Mouse (Mus musculus) embryonic facial prominence, embryonic 11.5 days (tissue): ENCODE data around the gene B3gnt3. TPM values are rescaled to one million over a fixed set of nuclear protein-coding genes. Genes with fewer than 3 reads are reported as not detected.
A peak's percentile ranks its signal among the peaks of the same experiment; 100 is the strongest.

Experiments
- ATAC-seq: fragments of 200-750 bp; cut with Nextera tagmentation; replicated peaks from 2 replicates; pipeline ENCODE4 v1.8.0; 2017; ENCODE audit warnings: low read depth; ENCODE audit not compliant: insufficient number of reproducible peaks, low FRiP score, low TSS enrichment
- DNase-seq: peaks from one replicate; pipeline ENCODE4 v3.0.0-alpha.2; 2015; ENCODE audit warnings: low spot score
- H3K27ac ChIP-seq: fragments of 300-500 bp; sonication (generic); replicated peaks from 2 replicates; pipeline ENCODE4 v1.5.1; 2014; ENCODE audit warnings: mild to moderate bottlenecking, low read depth, low read length, control low read depth
- H3K27me3 ChIP-seq: fragments of 300-500 bp; sonication (generic); 2 replicates; pipeline ENCODE4 v1.6.1; 2014; ENCODE audit warnings: mild to moderate bottlenecking, low read length, moderate library complexity, mixed read lengths; ENCODE audit not compliant: control insufficient read depth, insufficient read depth
- H3K36me3 ChIP-seq: fragments of 300-500 bp; sonication (generic); replicated peaks from 2 replicates; pipeline ENCODE4 v1.6.1; 2014; ENCODE audit warnings: low read depth, mild to moderate bottlenecking, low read length, moderate library complexity, mixed read lengths; ENCODE audit not compliant: control insufficient read depth, insufficient read depth
- H3K4me1 ChIP-seq: fragments of 300-500 bp; sonication (generic); 2 replicates; pipeline ENCODE4 v1.6.1; 2014; ENCODE audit warnings: low read length, mixed read lengths; ENCODE audit not compliant: control insufficient read depth, insufficient read depth
- H3K4me2 ChIP-seq: fragments of 300-500 bp; sonication (generic); 2 replicates; pipeline ENCODE4 v1.6.1; 2014; ENCODE audit warnings: low read depth, mild to moderate bottlenecking, control low read depth, low read length, moderate library complexity
- H3K4me3 ChIP-seq: fragments of 300-500 bp; sonication (generic); 2 replicates; pipeline ENCODE4 v1.5.1; 2014; ENCODE audit warnings: low read depth, low read length, control low read depth
- H3K9ac ChIP-seq: fragments of 300-500 bp; sonication (generic); replicated peaks from 2 replicates; pipeline ENCODE4 v1.6.1; 2014; ENCODE audit warnings: mild to moderate bottlenecking, control low read depth, low read length
- H3K9me3 ChIP-seq: fragments of 300-500 bp; sonication (generic); replicated peaks from 2 replicates; pipeline ENCODE4 v1.6.1; 2016; ENCODE audit warnings: mild to moderate bottlenecking, low read length, inconsistent platforms, mixed read lengths; ENCODE audit not compliant: control insufficient read depth
- WGBS: fragments of 180-500 bp; shearing (Covaris S2); extraction: QIAGEN DNeasy Blood & Tissue Kit; methylation state at CpG from one replicate; pipeline ENCODE4 v1.1.7; 2014; 5-methylcytosine and 5-hydroxymethylcytosine counted together
- polyA plus RNA-seq: library from polyadenylated mRNA; unstranded; fragments of >200 nt; fragmentation: Nextera tagmentation; extraction: Ambion mirVana; gene quantifications from 2 replicates; pipeline ENCODE4 v1.2.1, GENCODE M21; 2014

The B3gnt3 gene
- polyA plus RNA-seq, 1 experiment from 2014 or later = 0.58 TPM

DNA sequence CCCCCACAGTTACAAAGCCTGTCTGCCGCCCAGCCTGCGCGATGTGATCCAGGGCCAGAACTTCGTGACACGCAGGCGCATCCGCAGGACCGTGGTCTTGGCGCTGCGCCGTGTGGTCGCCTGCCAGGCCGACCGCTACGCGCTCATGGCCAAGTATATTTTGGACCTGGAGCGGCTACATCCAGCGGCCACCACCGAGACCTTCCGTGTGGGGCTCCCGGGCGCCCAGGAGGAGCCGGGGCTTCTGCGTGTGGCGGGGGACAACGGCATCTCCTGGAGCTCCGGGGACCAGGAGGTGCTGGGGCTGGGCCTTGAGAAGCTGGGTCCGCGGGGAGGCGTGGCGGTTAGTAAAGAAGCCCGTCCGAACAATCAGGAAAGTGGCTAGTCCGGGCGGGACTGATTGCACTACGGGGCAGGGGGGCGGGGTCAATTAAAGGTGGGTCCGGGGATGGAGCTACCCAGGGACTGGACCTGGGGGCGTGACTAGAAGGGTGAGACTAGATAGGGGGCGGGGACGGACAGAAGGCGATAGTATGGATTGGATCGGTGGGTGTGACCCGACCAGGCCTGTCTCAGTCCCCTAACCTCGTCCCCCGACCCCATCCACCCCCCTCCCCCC is 21.9 kb downstream of the B3gnt3 start:
- no peak for ATAC-seq
- Histone ChIP-seq H3K27ac (no peak overlapping the region), H3K27me3 (peaks cover 77% of the 10 kb centered on the region), H3K4me2 (peak overlapping the region; percentile 40), H3K4me1 (peaks cover 3% of the 10 kb centered on the region), H3K4me3 (peak overlapping the region; percentile 6; the same call in 1 of the 2 replicates), H3K9ac (no peak overlapping the region), H3K9me3 (no peaks in the 10 kb centered on the region), H3K36me3 (no peaks in the 10 kb centered on the region)
- under 1% methylated on average over 44 of the region's 46 CpGs for WGBS
- no peak for DNase-seq

DNA sequence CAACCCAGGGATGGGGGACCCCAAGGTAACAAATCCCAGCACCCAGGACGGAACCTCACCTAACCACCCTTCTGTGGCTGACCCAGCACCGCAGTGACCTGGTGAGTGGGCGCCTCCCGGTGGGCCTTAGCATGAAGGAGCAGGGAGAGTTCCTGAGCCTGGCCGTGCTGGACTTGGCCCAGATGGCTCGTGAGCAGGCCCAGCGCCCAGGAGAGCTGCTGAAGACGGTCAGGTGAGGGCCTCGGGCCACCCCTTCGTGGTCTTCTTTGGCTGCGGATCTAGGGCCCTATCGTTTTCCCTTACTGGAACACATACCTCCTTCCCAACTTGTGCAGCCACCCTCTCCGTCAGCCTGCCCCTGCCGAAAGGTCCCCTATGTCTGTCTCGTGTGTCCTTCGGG is 22.5 kb downstream of the B3gnt3 start:
- Histone ChIP-seq H3K4me2 (peak overlapping the region; percentile 40), H3K4me3 (no peak overlapping the region), H3K9ac (no peak overlapping the region), H3K27me3 (peaks cover 71% of the 10 kb centered on the region), H3K9me3 (no peaks in the 10 kb centered on the region), H3K27ac (no peak overlapping the region), H3K36me3 (no peaks in the 10 kb centered on the region), H3K4me1 (peaks cover 3% of the 10 kb centered on the region)
- DNase-seq (no peak), ATAC-seq (no peak)
- WGBS = 12% methylated on average over 16 of the region's 16 CpGs

DNA sequence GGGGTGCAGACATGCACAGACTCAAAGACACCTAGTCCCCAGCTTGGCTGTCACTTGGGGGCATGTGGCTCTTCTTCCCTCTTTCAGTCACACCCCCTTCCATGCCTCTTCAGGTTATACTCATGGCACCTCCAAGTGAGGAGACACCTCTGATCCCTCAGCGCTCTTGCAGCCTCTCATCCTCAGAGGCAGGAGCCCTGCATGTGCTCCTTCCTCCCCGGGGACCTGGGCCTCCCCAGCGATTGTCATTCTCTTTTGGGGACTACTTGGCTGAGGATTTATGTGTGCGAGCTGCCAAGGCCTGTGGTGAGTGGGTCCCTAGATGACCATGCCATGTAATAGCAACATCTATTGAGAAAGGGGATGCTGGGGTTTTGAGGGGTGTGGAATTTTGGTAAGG is 23.4 kb downstream of the B3gnt3 start:
- Histone ChIP-seq H3K27me3 (peaks cover 62% of the 10 kb centered on the region), H3K4me3 (no peak overlapping the region), H3K9me3 (no peaks in the 10 kb centered on the region), H3K4me1 (peaks cover 3% of the 10 kb centered on the region), H3K36me3 (no peaks in the 10 kb centered on the region), H3K9ac (no peak overlapping the region), H3K4me2 (no peak overlapping the region), H3K27ac (no peak overlapping the region)
- ATAC-seq (no peak), DNase-seq (no peak)
- 46% methylated on average over 4 of the region's 4 CpGs for WGBS

DNA sequence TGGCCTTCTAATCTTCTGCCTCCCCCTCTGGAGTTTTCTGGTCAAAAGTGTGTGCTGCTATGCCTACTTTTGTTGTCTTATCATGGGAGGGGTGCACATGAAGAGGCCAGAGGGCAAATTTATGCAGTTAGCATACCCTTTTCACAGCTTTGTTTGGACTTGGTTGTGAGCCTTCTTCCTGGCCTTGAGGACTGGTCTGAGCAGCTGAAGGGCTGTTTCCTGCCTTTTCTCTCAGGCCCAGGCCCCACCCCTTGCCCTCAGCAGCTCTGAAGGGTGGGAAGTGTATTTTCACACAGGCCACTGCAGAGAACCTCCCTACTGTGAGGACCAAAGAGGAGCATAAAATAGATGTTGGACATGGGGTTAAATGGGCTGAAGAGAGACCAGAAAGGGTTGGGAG is 24.0 kb downstream of the B3gnt3 start:
- no peak for ATAC-seq
- Histone ChIP-seq H3K9ac (no peak overlapping the region), H3K27ac (no peak overlapping the region), H3K36me3 (no peaks in the 10 kb centered on the region), H3K27me3 (peaks cover 56% of the 10 kb centered on the region), H3K4me1 (peaks cover 3% of the 10 kb centered on the region), H3K4me2 (no peak overlapping the region), H3K4me3 (no peak overlapping the region), H3K9me3 (no peaks in the 10 kb centered on the region)
- no peak for DNase-seq

DNA sequence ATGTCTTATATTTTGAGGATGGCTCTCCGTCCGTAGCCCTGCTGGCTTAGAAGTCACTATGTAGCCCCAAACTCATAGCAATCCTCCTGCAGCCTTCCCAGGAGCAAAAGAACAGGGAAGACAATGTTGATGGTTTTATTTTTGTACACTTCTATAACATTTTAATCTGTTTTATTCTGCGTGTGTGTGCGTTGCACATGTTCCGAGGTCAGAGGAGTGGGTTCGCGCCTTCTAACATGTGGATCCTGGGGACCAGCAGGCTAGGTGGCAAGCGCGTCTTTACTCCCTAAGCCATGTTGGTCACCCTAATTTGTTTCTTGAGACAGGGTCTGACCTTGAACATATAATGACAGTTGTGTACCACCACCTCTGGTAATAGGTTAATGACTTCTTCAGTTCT is 24.8 kb downstream of the B3gnt3 start:
- H3K9ac ChIP-seq = peak overlapping the region; percentile 61
- H3K27me3 ChIP-seq = peaks cover 48% of the 10 kb centered on the region
- no peaks in the 10 kb centered on the region for H3K36me3 ChIP-seq
- no peak for ATAC-seq
- H3K27ac ChIP-seq = no peak overlapping the region
- peak overlapping the region; percentile 57 for H3K4me3 ChIP-seq
- no peaks in the 10 kb centered on the region for H3K9me3 ChIP-seq
- no peak for DNase-seq
- H3K4me2 ChIP-seq = peak overlapping the region; percentile 87; the same call in 1 of the 2 replicates
- 54% methylated on average over 9 of the region's 9 CpGs for WGBS
- peaks cover 3% of the 10 kb centered on the region for H3K4me1 ChIP-seq

DNA sequence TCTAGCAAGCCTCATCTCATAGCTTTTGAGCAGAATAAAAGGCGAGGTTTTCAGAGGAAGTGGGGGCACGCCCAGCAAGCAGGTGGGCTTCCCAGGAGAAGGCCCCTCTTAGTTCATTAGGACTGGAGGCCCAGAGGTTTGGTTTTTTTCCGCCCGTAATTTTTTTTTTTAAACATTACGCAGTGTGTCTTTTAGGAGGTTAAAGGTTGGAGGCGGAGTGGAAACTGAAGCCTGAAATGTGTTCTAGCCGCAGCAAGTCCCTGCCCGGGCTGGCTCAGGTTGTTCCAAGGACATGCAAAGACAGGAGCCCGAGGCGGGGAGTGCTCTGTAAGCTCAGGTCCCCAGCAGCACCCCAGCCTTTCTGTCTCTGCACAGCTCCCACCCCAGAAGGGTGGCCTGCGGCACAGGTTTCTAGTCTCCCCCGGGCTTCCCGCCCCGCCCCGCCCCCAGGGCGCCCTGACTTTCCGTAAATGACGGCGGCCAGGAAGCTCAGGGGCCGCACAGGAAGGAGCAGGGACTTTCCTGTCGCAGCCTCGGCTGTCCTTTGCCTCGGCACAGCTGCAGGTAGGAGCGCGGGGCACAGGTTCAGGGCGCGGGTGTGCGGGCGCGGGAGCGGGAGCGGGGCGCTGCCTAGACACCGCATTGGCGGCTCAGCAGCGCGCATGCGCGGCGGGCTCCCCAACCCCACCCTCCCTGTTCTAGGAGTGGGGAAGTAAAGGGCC is 25.4 kb downstream of the B3gnt3 start, which contains the start of gene Jak3:
Jak3 (plus strand) TSS at position 277 of the 722 bp plus-strand sequence.
- Histone ChIP-seq H3K36me3 (no peaks in the 10 kb centered on the region), H3K4me3 (peak within 1 kb of the TSS; percentile 57), H3K27ac (no peak within 1 kb of the TSS), H3K4me1 (peaks cover 5% of the 10 kb centered on the region), H3K27me3 (peaks cover 45% of the 10 kb centered on the region), H3K9ac (peak within 1 kb of the TSS; percentile 61), H3K4me2 (peak within 1 kb of the TSS; percentile 87), H3K9me3 (no peaks in the 10 kb centered on the region)
- no peak for ATAC-seq
- 2% methylated on average over 39 of the region's 40 CpGs for WGBS
- peak; percentile 62 for DNase-seq

GRCm38 (mm10) chr8:71675456-71676019 is 26.1 kb downstream of the B3gnt3 start:
- Histone ChIP-seq H3K9me3 (no peaks in the 10 kb centered on the region), H3K4me1 (peaks cover 5% of the 10 kb centered on the region), H3K27ac (no peak overlapping the region), H3K4me2 (no peak overlapping the region; the same call in 1 of the 2 replicates), H3K36me3 (no peaks in the 10 kb centered on the region), H3K27me3 (peaks cover 43% of the 10 kb centered on the region), H3K9ac (no peak overlapping the region; the same call in 1 of the 2 replicates), H3K4me3 (no peak overlapping the region)
- ATAC-seq (no peak), DNase-seq (no peak)
- 27% methylated on average over 9 of the region's 9 CpGs for WGBS

DNA sequence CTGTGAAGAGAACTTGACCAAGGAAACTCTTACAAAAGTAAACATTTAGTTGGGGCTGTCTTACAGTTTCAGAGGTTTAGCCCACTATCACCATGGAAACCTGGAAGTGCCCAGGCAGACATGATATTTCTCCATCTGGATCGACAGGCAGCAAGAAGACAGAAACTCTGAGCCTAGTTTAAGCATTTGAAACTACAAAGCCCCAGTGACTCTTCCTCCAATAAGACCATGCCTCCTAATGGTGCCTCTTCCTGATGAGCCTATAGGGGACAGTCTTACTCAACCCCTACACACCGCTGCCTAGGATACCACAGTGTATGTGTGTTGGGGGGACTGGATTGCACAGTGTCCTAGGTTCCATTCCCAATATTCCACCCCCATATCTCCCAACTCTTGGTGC is 27.5 kb downstream of the B3gnt3 start:
- no peak for ATAC-seq
- H3K27me3 ChIP-seq = peaks cover 36% of the 10 kb centered on the region
- WGBS = 82% methylated on average over 2 of the region's 2 CpGs
- no peak overlapping the region for H3K4me2 ChIP-seq
- 0 out of 2 replicates have a peak, but pooled peaks cover 3% of the 10 kb centered on the region for H3K4me1 ChIP-seq
- no peak overlapping the region for H3K9ac ChIP-seq
- H3K9me3 ChIP-seq = no peaks in the 10 kb centered on the region
- no peak overlapping the region for H3K4me3 ChIP-seq
- H3K27ac ChIP-seq = no peak overlapping the region
- H3K36me3 ChIP-seq = no peaks in the 10 kb centered on the region
- DNase-seq = no peak
